Mouse (Mus musculus) urinary bladder, adult 18-20 months (tissue): ENCODE data around the gene Tsg101.

ENCODE experiments used
- DNase-seq, 2 experiments: peaks; one replicate each; pipeline ENCODE4 v3.0.0; 2022; ENCODE audit warnings: low spot score in 2 of 2, mixed read lengths in 2 of 2

The Tsg101 gene

DNA sequence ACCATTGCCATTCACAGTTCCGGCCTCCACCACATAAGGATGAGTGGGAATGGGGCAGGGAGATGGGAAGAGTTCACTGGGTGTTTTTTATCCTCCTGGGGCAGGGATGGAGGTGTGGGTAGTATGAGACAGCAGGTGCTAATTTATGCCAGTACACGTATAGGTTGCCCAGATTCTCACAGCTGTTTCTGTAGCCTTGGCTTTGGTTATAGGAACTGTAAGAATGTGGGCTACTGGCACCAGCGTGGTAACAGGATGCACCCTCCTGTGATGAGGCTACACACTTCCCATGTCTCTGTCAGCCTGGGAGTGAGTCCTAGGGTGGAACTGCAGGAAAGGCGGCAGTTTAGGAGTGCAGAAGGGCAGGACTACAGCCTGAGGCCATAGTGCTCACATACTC lies 42.9 kb downstream of the Tsg101 start:
- no peak for DNase-seq

DNA sequence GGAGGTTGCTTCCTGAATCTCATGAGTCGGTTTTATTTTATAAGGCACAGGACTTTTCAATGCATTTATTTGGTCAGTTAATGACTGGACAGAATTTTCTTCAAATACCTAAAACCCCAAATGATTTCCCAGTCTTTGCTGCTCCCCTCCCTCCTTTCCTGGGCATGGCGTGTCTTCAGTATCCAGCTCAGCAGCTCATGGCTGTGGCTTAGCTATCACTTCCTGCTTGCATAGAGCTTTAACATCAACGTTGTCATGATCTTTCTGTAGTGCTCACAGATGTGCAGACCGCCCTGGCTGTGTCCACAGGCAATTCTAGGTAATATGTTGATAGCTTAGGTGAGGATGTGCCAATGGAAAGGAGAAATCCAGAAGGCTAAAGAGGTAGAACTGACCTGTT lies 47.8 kb downstream of the Tsg101 start:
- DNase-seq, result no peak

GRCm38 (mm10) chr7:46860996-46861395 lies 58.8 kb downstream of the Tsg101 start, which contains the start of gene Ldhc:
Gene Ldhc, plus strand, starts transcription at chr7:46861203.
- DNase-seq, result no peak

- no peak for DNase-seq
Observed at GRCm38 (mm10) chr7:46859031-46859430, 60.7 kb downstream of the Tsg101 start.

DNA sequence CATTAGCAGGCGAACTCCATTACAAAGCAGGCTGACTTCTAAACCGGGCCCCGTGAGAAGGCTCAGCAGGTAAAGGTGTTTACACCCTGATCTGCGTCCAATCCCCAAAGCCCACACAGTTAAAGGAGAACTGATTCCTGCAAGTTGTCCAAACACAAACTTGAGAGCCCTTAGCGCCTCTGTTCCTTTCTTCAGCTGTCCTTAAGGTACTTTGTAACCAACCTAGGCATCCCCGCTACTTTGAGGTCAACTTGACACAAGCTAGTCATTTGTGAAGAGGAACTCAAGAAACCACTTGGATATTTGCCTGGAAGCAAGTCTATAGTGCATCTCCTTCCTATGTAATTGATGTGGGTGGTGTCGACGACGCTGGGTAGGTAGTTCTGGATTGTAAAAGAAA lies 62.3 kb downstream of the Tsg101 start:
- DNase-seq, result no peak

DNA sequence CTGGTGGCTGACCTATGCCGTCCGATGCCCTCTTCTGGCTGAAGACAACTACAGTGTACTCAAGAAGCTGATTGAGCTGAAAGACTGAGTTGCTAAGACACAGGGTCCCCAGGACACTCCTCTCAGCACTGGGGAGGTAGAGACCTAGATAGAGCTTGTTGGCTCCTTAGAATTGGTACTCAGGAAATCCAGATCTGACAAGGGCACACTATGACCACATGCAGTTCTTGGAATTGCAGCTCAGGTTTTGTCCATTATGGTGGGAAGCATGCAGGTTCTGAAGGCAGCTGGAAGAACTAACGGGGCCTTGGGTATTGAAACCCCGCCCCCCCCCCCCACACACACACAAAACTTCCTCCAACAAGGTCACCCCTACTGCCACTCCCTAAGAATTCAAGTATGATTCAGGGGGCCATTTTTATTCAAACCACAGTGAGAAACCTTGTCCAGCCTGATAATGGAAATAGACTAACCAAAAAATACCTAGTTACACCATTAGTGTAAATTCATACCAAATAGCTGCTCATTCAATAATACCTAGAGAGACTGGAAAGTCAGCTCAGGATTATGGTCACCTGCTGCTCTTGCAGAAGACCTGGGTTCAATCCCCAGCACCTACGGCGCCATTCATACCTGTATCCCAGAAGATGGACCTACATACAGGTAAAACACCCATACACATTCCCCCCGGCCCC lies 63.8 kb downstream of the Tsg101 start:
- DNase-seq, result no peak

GRCm38 (mm10) chr7:46853365-46853764 lies 66.4 kb downstream of the Tsg101 start:
- no peak for DNase-seq

DNA sequence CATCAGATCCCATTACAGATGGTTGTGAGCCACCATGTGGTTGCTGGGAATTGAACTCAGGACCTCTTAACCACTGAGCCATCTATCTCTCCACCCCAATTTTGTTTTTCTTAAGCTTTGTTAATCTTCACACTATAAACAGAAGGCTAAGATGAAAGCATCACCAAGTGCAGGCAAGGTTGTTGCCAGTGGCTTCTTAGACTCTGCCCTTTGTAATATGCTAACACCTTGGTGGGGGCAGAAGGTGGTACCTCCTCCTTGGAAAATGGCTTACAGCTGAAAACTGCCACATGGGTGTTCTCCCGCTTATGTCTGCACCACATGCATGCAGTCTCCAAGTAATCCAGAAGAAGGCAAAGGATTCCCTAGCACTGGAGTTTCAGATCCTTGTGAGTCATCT lies 67.1 kb downstream of the Tsg101 start:
- no peak for DNase-seq

DNA sequence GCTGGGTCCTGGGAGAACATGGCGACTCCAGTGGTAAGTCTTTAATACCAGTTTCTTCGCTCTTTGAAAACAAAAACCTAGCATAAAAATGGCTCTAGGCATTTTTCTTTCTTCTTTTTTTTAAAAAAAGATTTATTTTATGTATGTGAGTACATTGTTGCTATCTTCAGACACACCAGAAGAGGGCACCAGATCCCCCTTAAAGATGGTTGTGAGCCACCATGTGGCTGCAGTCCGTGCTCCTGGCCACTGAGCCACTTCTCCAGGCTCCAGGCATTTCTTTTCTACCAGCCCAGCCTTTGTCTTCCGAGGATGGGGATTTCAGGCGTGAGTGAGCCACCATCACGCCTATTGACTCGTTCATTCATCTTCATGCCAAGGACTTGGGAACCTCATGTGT lies 68.7 kb downstream of the Tsg101 start:
- no peak for DNase-seq

DNA sequence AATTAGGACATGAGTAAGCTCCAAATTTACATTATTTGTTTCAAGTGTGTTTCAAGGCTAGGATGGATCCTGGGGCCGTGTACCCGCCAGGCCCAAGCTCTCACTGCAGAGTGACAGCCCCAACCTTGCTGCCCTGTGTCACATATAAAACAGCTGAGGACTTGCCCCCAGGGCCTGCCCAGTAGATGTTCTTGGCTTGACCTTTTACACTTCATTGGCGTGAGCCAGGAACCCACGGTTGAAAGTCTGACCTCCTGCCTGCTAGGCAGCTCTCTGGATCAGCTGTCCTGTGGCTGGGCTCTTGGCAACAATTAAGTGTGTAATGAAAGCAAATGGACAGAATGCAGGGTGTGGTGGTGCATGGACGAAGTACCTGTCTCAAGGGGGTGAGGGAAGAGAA lies 70.5 kb downstream of the Tsg101 start:
- DNase-seq, result no peak

- peak; percentile 27 to 48 for DNase-seq
Observed at GRCm38 (mm10) chr7:46846486-46847244, 73.1 kb downstream of the Tsg101 start.

GRCm38 (mm10) chr7:46845978-46846485 lies 73.7 kb downstream of the Tsg101 start:
- peak in 1 of 2 experiments; percentile 47 for DNase-seq

GRCm38 (mm10) chr7:46845211-46845977 lies 74.4 kb downstream of the Tsg101 start:
- peak; percentile 88 to 89 for DNase-seq

- no peak for DNase-seq
Observed at GRCm38 (mm10) chr7:46843576-46843975, 76.2 kb downstream of the Tsg101 start.

GRCm38 (mm10) chr7:46842278-46842677 lies 77.5 kb downstream of the Tsg101 start:
- DNase-seq, result no peak

- DNase-seq, result no peak
Observed at GRCm38 (mm10) chr7:46840787-46841525, 78.8 kb downstream of the Tsg101 start, which contains the start of gene Ldha. Gene Ldha, plus strand, starts transcription at chr7:46841475.

DNA sequence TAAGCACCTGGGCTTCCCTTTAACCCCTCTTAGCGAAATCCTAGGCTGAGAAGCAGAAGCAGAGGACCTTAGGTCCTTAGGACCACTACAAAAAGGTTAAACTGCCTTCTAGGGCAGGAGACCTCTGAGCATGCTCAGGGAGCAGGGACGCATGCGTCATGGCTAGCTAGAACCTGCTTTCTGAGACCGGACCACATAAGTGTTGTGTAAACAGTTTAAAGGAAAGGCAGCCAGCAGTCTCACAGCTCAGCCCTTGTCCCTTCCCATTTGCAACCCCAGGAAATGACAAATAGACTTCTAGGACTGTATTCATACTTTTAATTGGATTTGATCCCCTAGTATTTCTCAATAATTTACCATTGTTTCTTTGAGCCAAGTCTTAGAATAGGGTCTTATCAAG lies 79.4 kb downstream of the Tsg101 start:
- DNase-seq, result peak; percentile 31 to 38

DNA sequence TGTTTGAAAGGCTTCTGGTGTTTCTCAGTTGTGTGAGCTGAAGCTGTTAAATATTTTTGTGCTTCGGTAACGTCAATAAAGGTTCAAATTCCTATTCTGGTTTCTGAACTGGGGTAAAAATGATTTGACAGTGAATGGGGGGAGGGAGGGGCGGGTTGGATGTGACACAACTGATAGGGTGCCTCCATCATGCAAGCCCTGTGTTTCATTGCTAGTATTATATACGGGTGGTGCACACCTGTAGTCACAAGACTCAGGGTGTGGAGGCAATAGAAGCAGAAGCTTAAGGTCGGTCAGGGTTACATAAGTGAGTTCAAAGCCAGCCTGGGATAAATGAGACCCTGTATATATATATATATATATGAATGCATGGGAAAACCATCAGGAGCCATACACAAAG lies 79.9 kb downstream of the Tsg101 start:
- DNase-seq, result no peak

DNA sequence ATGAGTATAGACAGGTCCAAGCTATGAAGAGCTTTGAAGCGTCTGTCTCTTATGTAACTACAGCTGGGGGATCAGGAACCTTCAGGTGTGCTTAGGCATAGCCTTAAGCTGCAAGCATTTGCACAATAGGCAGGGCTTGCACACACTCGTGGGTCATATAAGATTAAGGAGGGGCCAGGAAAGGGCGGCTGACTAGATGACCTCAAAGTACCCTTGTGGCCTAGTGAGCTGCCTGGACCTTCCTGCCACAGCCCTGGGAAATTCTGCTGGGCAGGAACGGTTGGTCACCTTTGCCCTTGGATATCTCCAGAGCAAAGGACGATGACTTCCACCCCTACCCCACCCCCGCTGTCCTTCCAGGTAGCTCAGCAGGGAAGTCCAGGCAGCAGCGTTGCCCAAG lies 80.3 kb downstream of the Tsg101 start:
- peak; percentile 39 to 40 for DNase-seq
